In genomic region chr15:98902600-98902999, GRCm38 (mm10) we compare ENCODE assay signal across 29 mouse cellular contexts. TPM values are rescaled to one million over a fixed set of nuclear protein-coding genes. Genes with fewer than 3 reads are reported as not detected.
"Had no signal": no experiment of that assay in that cellular context is flagged by ENCODE, and none has a peak within 500 bp of the region (broad histone marks: within the 10 kb centered on the region; RNA-seq: fewer than 3 reads in every experiment).

No protein-coding gene starts in this region.

- DNase-seq: cerebellum, adult 8-10 months; cerebellum, adult 9-10 months; cerebellum, adult 9-11 months; cerebellum, postnatal 10 days; cerebellum, postnatal 14 days; cerebellum, postnatal 25 days; cerebellum, postnatal 36 days; embryo, embryonic 11 days; forebrain, postnatal 0 days; gastrocnemius, adult 2 months; gastrocnemius, postnatal 10 days; gastrocnemius, postnatal 14 days; gastrocnemius, postnatal 25 days; gastrocnemius, postnatal 36 days; heart, adult 18-20 months; heart, adult 2 months had no signal

- H3K27ac ChIP-seq: embryonic facial prominence, embryonic 10.5 days; embryonic facial prominence, embryonic 12.5 days; embryonic facial prominence, embryonic 13.5 days; embryonic facial prominence, embryonic 15.5 days; forebrain, embryonic 10.5 days; forebrain, embryonic 12.5 days; forebrain, embryonic 13.5 days; forebrain, embryonic 15.5 days; gastrocnemius, adult 2 months; heart, adult 2 months had no signal

- H3K9me3 ChIP-seq: embryonic facial prominence, embryonic 10.5 days; embryonic facial prominence, embryonic 12.5 days; embryonic facial prominence, embryonic 13.5 days; embryonic facial prominence, embryonic 15.5 days; forebrain, embryonic 10.5 days; forebrain, embryonic 12.5 days; forebrain, embryonic 13.5 days; forebrain, embryonic 15.5 days had no signal

- H3K4me2 ChIP-seq: embryonic facial prominence, embryonic 12.5 days; embryonic facial prominence, embryonic 13.5 days; embryonic facial prominence, embryonic 15.5 days; forebrain, embryonic 12.5 days; forebrain, embryonic 13.5 days; forebrain, embryonic 15.5 days had no signal

- ATAC-seq: forebrain, embryonic 13.5 days; forebrain, embryonic 14.5 days; forebrain, embryonic 15.5 days; forebrain, embryonic 16.5 days; forebrain, postnatal 0 days had no signal

- H3K9ac ChIP-seq: embryonic facial prominence, embryonic 12.5 days; embryonic facial prominence, embryonic 13.5 days; embryonic facial prominence, embryonic 15.5 days; forebrain, embryonic 12.5 days; forebrain, embryonic 13.5 days; forebrain, embryonic 15.5 days; forebrain, postnatal 0 days had no signal

- H3K4me3 ChIP-seq: embryonic facial prominence, embryonic 10.5 days; embryonic facial prominence, embryonic 12.5 days; embryonic facial prominence, embryonic 13.5 days; embryonic facial prominence, embryonic 15.5 days; erythroblast, embryonic 14.5 days; forebrain, embryonic 10.5 days; forebrain, embryonic 12.5 days; forebrain, embryonic 13.5 days; forebrain, embryonic 15.5 days; gastrocnemius, adult 2 months; heart, adult 2 months had no signal

RNA-seq across cellular contexts. Expression of gene Dhh, which starts 4.3 kb away (rescaled TPM):
- total RNA-seq: common myeloid progenitor, adult 5-6 weeks; granulocyte monocyte progenitor cell, adult 5-6 weeks had no signal
- polyA plus RNA-seq: erythroblast, embryonic 14.5 days had no signal
